Mouse (Mus musculus): ENCODE data around the gene Nsun4. TPM values are rescaled to one million over a fixed set of nuclear protein-coding genes. Genes with fewer than 3 reads are reported as not detected.

Gene Nsun4
- polyA plus RNA-seq, 1 experiment: not detected

DNA sequence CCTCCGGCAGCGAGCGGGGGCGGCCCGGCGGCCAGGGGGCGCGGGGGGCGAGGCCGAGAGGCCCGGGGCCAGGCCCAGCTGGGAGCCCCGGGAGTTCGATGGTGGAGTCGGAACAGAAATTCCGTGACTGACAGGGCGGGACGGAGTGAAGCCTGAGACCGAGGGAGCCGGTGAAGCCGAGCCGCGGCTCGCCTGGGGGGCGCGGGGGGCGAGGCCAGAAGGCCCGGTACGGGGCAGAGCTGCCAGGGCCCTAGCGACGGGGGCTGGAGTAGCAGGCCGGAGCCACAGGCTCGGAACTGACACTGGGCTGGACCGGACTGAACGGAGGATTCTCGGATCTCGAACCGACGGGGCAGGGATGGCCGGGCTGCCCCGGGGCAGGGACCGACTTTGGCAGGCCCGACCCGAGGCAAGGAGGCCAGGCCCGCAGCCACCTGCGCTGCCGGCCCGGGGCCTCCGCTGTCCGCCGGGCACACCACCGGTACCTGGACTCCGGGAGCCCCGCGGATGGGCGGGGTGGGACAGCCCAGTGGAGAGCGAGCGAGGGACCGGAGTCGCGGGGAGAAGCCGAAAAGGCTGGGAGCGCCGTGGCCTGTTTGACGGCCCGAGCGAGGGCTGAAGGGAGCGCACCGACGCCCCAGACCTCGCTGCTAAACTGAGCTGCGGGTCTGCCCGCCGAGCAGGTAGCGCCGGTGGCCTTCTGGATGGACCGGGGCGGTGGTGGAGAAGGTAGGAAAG, 22.1 kb upstream of the Nsun4 start:
- H3K4me3 ChIP-seq (ENCODE audit: insufficient read depth, low read depth, low read length): peak overlapping the region; percentile 67
- TF ChIP-seq POLR2A (IDR thresholded peaks at IDR 0.05; ENCODE audit: insufficient read depth, low read depth, low read length): no peak
- TF ChIP-seq CTCF (IDR thresholded peaks at IDR 0.05; ENCODE audit: insufficient read depth, low read depth, low read length): no peak
- peak overlapping the region; percentile 67; the same call in 1 of the 2 replicates for H3K27ac ChIP-seq (ENCODE audit: insufficient read depth, low read depth, low read length)
- WGBS: 1% methylated on average over 74 of the region's 77 CpGs
- H3K4me1 ChIP-seq (ENCODE audit: control insufficient read depth, insufficient read depth, low read length): peaks cover 8% of the 10 kb centered on the region

DNA sequence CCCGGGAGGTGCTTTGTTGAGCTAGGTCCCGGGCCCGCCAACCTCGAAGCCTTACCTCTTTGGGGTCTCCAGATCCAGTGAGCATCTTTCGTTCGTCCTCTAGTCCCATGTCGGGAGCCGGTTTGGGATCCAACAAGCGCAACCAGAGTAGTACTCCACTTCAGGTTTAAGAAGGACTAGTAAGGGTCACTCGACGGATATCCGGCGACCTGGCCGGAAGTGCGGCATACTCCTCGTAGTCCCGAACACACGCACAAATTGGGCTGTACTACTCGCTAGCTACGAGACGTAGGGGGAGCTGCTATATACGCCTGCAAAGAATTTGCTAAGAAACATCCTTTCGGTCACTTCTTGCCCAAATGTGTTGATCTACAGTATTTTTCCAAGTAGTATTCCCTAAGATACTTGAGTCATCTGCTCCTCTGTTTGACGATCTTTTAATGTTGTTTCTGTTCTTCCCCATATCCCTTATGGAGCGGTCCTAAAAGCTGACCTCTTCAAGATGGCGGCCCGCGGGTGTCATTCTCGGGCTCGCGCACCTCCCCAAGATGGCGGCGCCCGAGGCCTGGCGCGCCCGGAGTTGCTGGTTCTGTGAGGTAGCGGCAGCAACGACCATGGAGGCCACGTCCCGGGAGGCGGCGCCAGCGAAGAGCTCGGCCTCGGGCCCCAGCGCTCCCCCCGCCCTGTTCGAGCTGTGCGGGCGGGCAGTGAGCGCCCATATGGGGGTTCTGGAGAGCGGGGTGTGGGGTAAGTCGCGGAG, 21.4 kb upstream of the Nsun4 start, which contains the start of the genes Uqcrh and Lrrc41:
Uqcrh (minus strand) TSS at position 211 of the 760 bp plus-strand sequence.
Lrrc41 (plus strand) TSS at position 409 of the 760 bp plus-strand sequence.
- TF ChIP-seq CTCF (IDR thresholded peaks at IDR 0.05; ENCODE audit: insufficient read depth, low read depth, low read length) (no peak), POLR2A (IDR thresholded peaks at IDR 0.05; ENCODE audit: insufficient read depth, low read depth, low read length) (peak; percentile 87)
- WGBS: under 1% methylated on average over 55 of the region's 55 CpGs
- H3K27ac ChIP-seq (ENCODE audit: insufficient read depth, low read depth, low read length): peak within 1 kb of the TSS; percentile 89
- H3K4me3 ChIP-seq (ENCODE audit: insufficient read depth, low read depth, low read length): peak within 1 kb of the TSS; percentile 98
- peaks cover 8% of the 10 kb centered on the region for H3K4me1 ChIP-seq (ENCODE audit: control insufficient read depth, insufficient read depth, low read length)

DNA sequence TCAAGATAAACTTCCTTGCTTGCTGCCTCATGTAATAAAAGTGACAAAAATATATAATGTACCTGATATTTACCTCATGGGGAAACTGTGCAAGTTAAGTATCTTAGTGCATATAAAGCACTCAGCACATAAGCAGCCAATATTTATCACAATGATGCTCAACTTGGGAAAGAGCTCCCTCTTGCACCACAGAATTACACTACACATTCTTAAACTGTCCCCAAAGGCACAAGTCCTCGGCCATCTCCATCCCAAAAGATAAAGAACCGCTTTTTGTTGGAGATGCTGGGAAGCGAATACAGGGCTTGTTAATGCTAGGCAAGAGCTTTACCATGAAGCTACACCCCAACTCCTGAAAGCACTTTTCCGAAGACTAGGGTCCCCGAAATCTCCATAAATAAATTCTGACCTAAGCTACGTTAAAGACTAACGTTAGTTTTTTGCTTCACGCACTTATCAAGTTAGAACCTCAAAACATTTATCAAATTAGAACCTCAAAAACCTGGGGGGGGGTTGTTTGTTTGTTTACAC, 20.5 kb upstream of the Nsun4 start:
- WGBS: under 1% methylated on average over 8 of the region's 8 CpGs
- peak overlapping the region; percentile 89; the same call in 1 of the 2 replicates for H3K27ac ChIP-seq (ENCODE audit: insufficient read depth, low read depth, low read length)

GRCm38 (mm10) chr4:116073146-116073545, 19.5 kb upstream of the Nsun4 start:
- Histone ChIP-seq H3K4me1 (ENCODE audit: control insufficient read depth, insufficient read depth, low read length) (peaks cover 8% of the 10 kb centered on the region), H3K27ac (ENCODE audit: insufficient read depth, low read depth, low read length) (no peak overlapping the region), H3K4me3 (ENCODE audit: insufficient read depth, low read depth, low read length) (no peak overlapping the region)
- no peak for TF ChIP-seq POLR2A (IDR thresholded peaks at IDR 0.05; ENCODE audit: insufficient read depth, low read depth, low read length)
- no peak for TF ChIP-seq CTCF (IDR thresholded peaks at IDR 0.05; ENCODE audit: insufficient read depth, low read depth, low read length)
- 55% methylated on average over 4 of the region's 4 CpGs for WGBS

More for the DNA sequence above, 20.5 kb upstream of the Nsun4 start:
- TF ChIP-seq CTCF (IDR thresholded peaks at IDR 0.05; ENCODE audit: insufficient read depth, low read depth, low read length): no peak
- TF ChIP-seq POLR2A (IDR thresholded peaks at IDR 0.05; ENCODE audit: insufficient read depth, low read depth, low read length): no peak
- Histone ChIP-seq H3K4me1 (ENCODE audit: control insufficient read depth, insufficient read depth, low read length) (peaks cover 8% of the 10 kb centered on the region), H3K4me3 (ENCODE audit: insufficient read depth, low read depth, low read length) (peak overlapping the region; percentile 98)

DNA sequence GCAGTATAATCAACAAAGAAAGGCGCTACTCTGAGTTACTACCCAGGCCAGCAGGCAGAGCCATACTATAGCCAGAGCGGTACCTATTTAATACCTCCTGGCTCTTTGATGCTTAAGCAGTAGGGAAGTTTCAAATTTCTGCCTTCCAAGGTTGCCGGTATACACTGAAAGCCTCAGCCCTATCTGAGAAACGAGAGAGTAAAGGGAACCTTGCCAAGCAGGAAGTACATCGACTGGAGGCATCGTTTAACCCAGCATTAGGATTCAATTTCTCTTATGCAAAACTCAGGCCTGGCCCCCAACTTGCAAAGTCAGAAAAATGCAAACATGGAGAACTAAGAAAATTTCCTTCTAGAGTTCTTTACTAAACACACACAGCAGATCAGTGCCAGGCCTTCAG, 16.4 kb upstream of the Nsun4 start:
- 54% methylated on average over 6 of the region's 6 CpGs for WGBS
- H3K4me3 ChIP-seq (ENCODE audit: insufficient read depth, low read depth, low read length): no peak overlapping the region
- H3K27ac ChIP-seq (ENCODE audit: insufficient read depth, low read depth, low read length): no peak overlapping the region
- no peaks in the 10 kb centered on the region; the same call in 1 of the 2 replicates for H3K4me1 ChIP-seq (ENCODE audit: control insufficient read depth, insufficient read depth, low read length)
- no peak for TF ChIP-seq POLR2A (IDR thresholded peaks at IDR 0.05; ENCODE audit: insufficient read depth, low read depth, low read length)
- no peak for TF ChIP-seq CTCF (IDR thresholded peaks at IDR 0.05; ENCODE audit: insufficient read depth, low read depth, low read length)

DNA sequence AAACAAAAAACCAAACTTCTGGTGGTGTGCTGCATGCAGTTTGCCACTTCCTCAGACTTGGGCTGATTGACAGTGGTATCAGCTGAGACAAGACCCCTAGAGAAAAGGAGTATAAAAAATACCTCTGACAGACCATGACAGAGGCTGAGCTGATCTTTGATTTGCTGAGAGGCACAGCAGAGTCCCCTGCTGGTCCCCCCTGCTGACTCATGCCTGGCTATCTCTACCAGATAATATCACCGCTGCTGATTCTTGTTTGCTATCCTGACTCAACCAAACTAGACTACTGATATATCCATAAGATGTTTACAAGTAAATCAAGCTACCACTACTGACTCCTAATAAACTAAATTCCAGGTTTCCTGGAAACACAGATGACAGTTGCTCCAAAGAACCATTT, 10.2 kb upstream of the Nsun4 start:
- Histone ChIP-seq H3K4me1 (ENCODE audit: control insufficient read depth, insufficient read depth, low read length) (no peaks in the 10 kb centered on the region), H3K4me3 (ENCODE audit: insufficient read depth, low read depth, low read length) (no peak overlapping the region), H3K27ac (ENCODE audit: insufficient read depth, low read depth, low read length) (no peak overlapping the region)
- TF ChIP-seq POLR2A (IDR thresholded peaks at IDR 0.05; ENCODE audit: insufficient read depth, low read depth, low read length) (no peak), CTCF (IDR thresholded peaks at IDR 0.05; ENCODE audit: insufficient read depth, low read depth, low read length) (no peak)
- WGBS: 32% methylated on average over 1 of the region's 1 CpGs

- Histone ChIP-seq H3K27ac (ENCODE audit: insufficient read depth, low read depth, low read length) (no peak overlapping the region), H3K4me1 (ENCODE audit: control insufficient read depth, insufficient read depth, low read length) (no peaks in the 10 kb centered on the region), H3K4me3 (ENCODE audit: insufficient read depth, low read depth, low read length) (no peak overlapping the region)
- 83% methylated on average over 5 of the region's 5 CpGs for WGBS
- no peak for TF ChIP-seq CTCF (IDR thresholded peaks at IDR 0.05; ENCODE audit: insufficient read depth, low read depth, low read length)
- TF ChIP-seq POLR2A (IDR thresholded peaks at IDR 0.05; ENCODE audit: insufficient read depth, low read depth, low read length): no peak
These were observed 5.5 kb upstream of the Nsun4 start for GRCm38 (mm10) chr4:116059012-116059726.

GRCm38 (mm10) chr4:116057559-116057958, 3.9 kb upstream of the Nsun4 start:
- H3K27ac ChIP-seq (ENCODE audit: insufficient read depth, low read depth, low read length): no peak overlapping the region
- 0% methylated on average over 1 of the region's 1 CpGs for WGBS
- H3K4me3 ChIP-seq (ENCODE audit: insufficient read depth, low read depth, low read length): no peak overlapping the region
- no peak for TF ChIP-seq CTCF (IDR thresholded peaks at IDR 0.05; ENCODE audit: insufficient read depth, low read depth, low read length)
- no peak for TF ChIP-seq POLR2A (IDR thresholded peaks at IDR 0.05; ENCODE audit: insufficient read depth, low read depth, low read length)
- H3K4me1 ChIP-seq (ENCODE audit: control insufficient read depth, insufficient read depth, low read length): peaks cover 2% of the 10 kb centered on the region; the same call in 1 of the 2 replicates

Data from olfactory bulb, adult 2 months (tissue).